Mouse (Mus musculus) stomach, postnatal 0 days (tissue): Measurements from ENCODE around the gene Cmtm1.

Source experiments
- CTCF ChIP-seq: IDR thresholded peaks from 2 replicates; pipeline ENCODE4 v1.5.1; 2016; ENCODE audit warnings: antibody characterized with exemption, low read depth, mild to moderate bottlenecking, moderate library complexity
- EP300 ChIP-seq: optimal IDR thresholded peaks from 2 replicates; pipeline ENCODE3; 2016; ENCODE audit warnings: antibody characterized with exemption

- TF ChIP-seq EP300 (no peak), CTCF (no peak)
These were observed 23.8 kb upstream of the Cmtm1 start for GRCm38 (mm10) chr8:104333786-104334185.
